Mouse (Mus musculus): ENCODE data around the gene Dis3l2.

- TF ChIP-seq POLR2A (IDR thresholded peaks at IDR 0.05; ENCODE audit: borderline replicate concordance, control insufficient read depth, low read depth, low read length) (no peak), CTCF (IDR thresholded peaks at IDR 0.05; ENCODE audit: control insufficient read depth, insufficient read depth, low read length) (no peak)
Measured at GRCm38 (mm10) chr1:87035532-87036161, 332.0 kb downstream of the Dis3l2 start.

Measured in bone marrow, adult 2 months (tissue).